Mouse (Mus musculus) lung, postnatal 0 days (tissue): ENCODE results near the gene Zfp292.

ENCODE experiments used
- CTCF ChIP-seq: IDR thresholded peaks from 2 replicates; pipeline ENCODE4 v1.5.1; 2016; ENCODE audit warnings: antibody characterized with exemption, mild to moderate bottlenecking
- EP300 ChIP-seq: IDR thresholded peaks from 2 replicates; pipeline ENCODE4 v1.6.1; 2016; ENCODE audit warnings: antibody characterized with exemption, mild to moderate bottlenecking, control low read depth

DNA sequence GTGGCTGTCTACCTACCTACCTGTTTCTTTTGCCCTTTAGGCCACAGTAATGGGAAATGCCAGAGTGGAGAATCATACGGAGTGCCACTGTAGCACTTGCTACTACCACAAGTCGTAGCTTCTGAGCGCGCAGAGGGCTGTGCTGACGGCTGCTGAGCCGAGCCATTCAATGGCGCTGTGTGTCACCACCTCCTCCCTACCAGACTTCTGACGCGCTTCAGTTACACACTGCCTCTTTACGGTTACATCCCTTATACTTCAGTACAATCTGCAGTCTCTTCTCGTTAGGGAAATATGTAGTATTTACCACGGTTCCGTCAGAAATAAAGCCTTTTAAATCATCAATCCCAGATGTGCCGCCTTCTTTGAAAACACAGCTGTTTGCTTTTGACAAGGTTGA, 24.3 kb upstream of the Zfp292 start:
- TF ChIP-seq CTCF: no peak
- no peak for TF ChIP-seq EP300
